Mouse (Mus musculus) midbrain, embryonic 13.5 days (tissue): ENCODE data around the gene Chmp4b. TPM values are rescaled to one million over a fixed set of nuclear protein-coding genes. Genes with fewer than 3 reads are reported as not detected.

Experiments
- ATAC-seq: fragments of 200-750 bp; cut with Nextera tagmentation; 2 replicates; pipeline ENCODE4 v1.8.0; 2017; ENCODE audit warnings: mild to moderate bottlenecking, moderate TSS enrichment, moderate library complexity
- H3K27ac ChIP-seq: fragments of 300-500 bp; sonication (generic); 2 replicates; pipeline ENCODE4 v1.5.1; 2015; ENCODE audit warnings: inconsistent platforms, mild to moderate bottlenecking, moderate library complexity
- H3K27me3 ChIP-seq: fragments of 300-500 bp; sonication (generic); 2 replicates; pipeline ENCODE4 v1.6.1; 2015; ENCODE audit warnings: mild to moderate bottlenecking, inconsistent platforms
- H3K36me3 ChIP-seq: fragments of 300-500 bp; sonication (generic); 2 replicates; pipeline ENCODE4 v1.6.1; 2015; ENCODE audit warnings: mild to moderate bottlenecking, inconsistent platforms
- H3K4me1 ChIP-seq: fragments of 300-500 bp; sonication (generic); replicated peaks from 2 replicates; pipeline ENCODE4 v1.6.1; 2015; ENCODE audit warnings: inconsistent platforms
- H3K4me2 ChIP-seq: fragments of 300-500 bp; sonication (generic); replicated peaks from 2 replicates; pipeline ENCODE4 v1.6.1; 2015; ENCODE audit warnings: moderate library complexity, mild to moderate bottlenecking, inconsistent platforms
- H3K4me3 ChIP-seq: fragments of 300-500 bp; sonication (generic); replicated peaks from 2 replicates; pipeline ENCODE4 v1.5.1; 2015; ENCODE audit warnings: mild to moderate bottlenecking, inconsistent platforms
- H3K9ac ChIP-seq: fragments of 300-500 bp; sonication (generic); replicated peaks from 2 replicates; pipeline ENCODE4 v1.6.1; 2015; ENCODE audit warnings: mild to moderate bottlenecking, inconsistent platforms
- H3K9me3 ChIP-seq: fragments of 300-500 bp; sonication (generic); 2 replicates; pipeline ENCODE4 v1.6.1; 2016; ENCODE audit warnings: mild to moderate bottlenecking, inconsistent platforms
- WGBS: fragments of 180-500 bp; shearing (Covaris S2); methylation state at CpG from one replicate; pipeline ENCODE4 v1.1.7; 2015; 5-methylcytosine and 5-hydroxymethylcytosine counted together
- polyA plus RNA-seq: library from polyadenylated mRNA; unstranded; fragments of >200 nt; fragmentation: Nextera tagmentation; extraction: Ambion mirVana; gene quantifications from 2 replicates; pipeline ENCODE4 v1.2.1, GENCODE M21; 2015

Chmp4b gene
- polyA plus RNA-seq = 22.2 and 27.2 TPM in 2 replicates

GRCm38 (mm10) chr2:154651363-154651762 lies at the start of gene Chmp4b:
TSS of gene Chmp4b (plus strand) at chr2:154651705.
- H3K36me3 ChIP-seq = peaks cover 2% of the 10 kb centered on the region; the same call in 1 of the 2 replicates
- 60% methylated on average over 8 of the region's 8 CpGs for WGBS
- H3K27me3 ChIP-seq = no peaks in the 10 kb centered on the region
- H3K4me1 ChIP-seq = peaks cover 6% of the 10 kb centered on the region; the same call in 1 of the 2 replicates
- ATAC-seq = no peak
- H3K9ac ChIP-seq = no peak within 1 kb of the TSS
- H3K9me3 ChIP-seq = no peaks in the 10 kb centered on the region
- no peak within 1 kb of the TSS for H3K4me3 ChIP-seq
- H3K4me2 ChIP-seq = no peak within 1 kb of the TSS
- H3K27ac ChIP-seq = no peak within 1 kb of the TSS

GRCm38 (mm10) chr2:154603007-154603637 lies 48.4 kb upstream of the Chmp4b start:
- Histone ChIP-seq H3K9ac (peak overlapping the region; percentile 78), H3K9me3 (no peaks in the 10 kb centered on the region), H3K27me3 (0 out of 2 replicates have a peak, but pooled peaks cover 13% of the 10 kb centered on the region), H3K4me2 (peak overlapping the region; percentile 69), H3K4me3 (peak overlapping the region; percentile 66), H3K27ac (0 out of 2 replicates have a peak overlapping the region, but pooled peaks have one; percentile 31), H3K36me3 (no peaks in the 10 kb centered on the region), H3K4me1 (peaks cover 12% of the 10 kb centered on the region)
- 21% methylated on average over 22 of the region's 22 CpGs for WGBS
- no peak; the same call in 1 of the 2 replicates for ATAC-seq

- H3K27me3 ChIP-seq = 0 out of 2 replicates have a peak, but pooled peaks cover 15% of the 10 kb centered on the region
- peak; percentile 100 for ATAC-seq
- H3K9ac ChIP-seq = peak within 1 kb of the TSS; percentile 78
- H3K4me1 ChIP-seq = peaks cover 12% of the 10 kb centered on the region
- 2% methylated on average over 13 of the region's 13 CpGs for WGBS
- 0 out of 2 replicates have a peak within 1 kb of the TSS, but pooled peaks have one; percentile 31 for H3K27ac ChIP-seq
- H3K9me3 ChIP-seq = no peaks in the 10 kb centered on the region
- H3K4me2 ChIP-seq = peak within 1 kb of the TSS; percentile 69
- peak within 1 kb of the TSS; percentile 66 for H3K4me3 ChIP-seq
- H3K36me3 ChIP-seq = no peaks in the 10 kb centered on the region
These were observed 47.8 kb upstream of the Chmp4b start, which contains the start of gene Pxmp4 for GRCm38 (mm10) chr2:154603638-154604153. TSS of gene Pxmp4 (minus strand) at chr2:154603708.

- no peak for ATAC-seq
- WGBS = 46% methylated on average over 7 of the region's 7 CpGs
- H3K27ac ChIP-seq = no peak overlapping the region
These were observed 47.3 kb upstream of the Chmp4b start for GRCm38 (mm10) chr2:154604156-154604555.

GRCm38 (mm10) chr2:154606965-154607364 lies 44.5 kb upstream of the Chmp4b start:
- ATAC-seq = no peak
- no peak overlapping the region for H3K27ac ChIP-seq
- H3K27me3 ChIP-seq = 0 out of 2 replicates have a peak, but pooled peaks cover 20% of the 10 kb centered on the region
- 76% methylated on average over 1 of the region's 1 CpGs for WGBS
- H3K4me1 ChIP-seq = peaks cover 12% of the 10 kb centered on the region
- no peak overlapping the region for H3K9ac ChIP-seq
- H3K9me3 ChIP-seq = no peaks in the 10 kb centered on the region
- H3K4me2 ChIP-seq = no peak overlapping the region
- H3K4me3 ChIP-seq = no peak overlapping the region
- no peaks in the 10 kb centered on the region for H3K36me3 ChIP-seq

More at GRCm38 (mm10) chr2:154604156-154604555, 47.3 kb upstream of the Chmp4b start:
- no peaks in the 10 kb centered on the region for H3K36me3 ChIP-seq
- no peak overlapping the region for H3K9ac ChIP-seq
- peaks cover 12% of the 10 kb centered on the region for H3K4me1 ChIP-seq
- peak overlapping the region; percentile 69 for H3K4me2 ChIP-seq
- H3K27me3 ChIP-seq = 0 out of 2 replicates have a peak, but pooled peaks cover 20% of the 10 kb centered on the region
- H3K9me3 ChIP-seq = no peaks in the 10 kb centered on the region
- peak overlapping the region; percentile 66 for H3K4me3 ChIP-seq

- Histone ChIP-seq H3K4me2 (no peak overlapping the region), H3K9ac (no peak overlapping the region), H3K27ac (no peak overlapping the region), H3K4me1 (peaks cover 13% of the 10 kb centered on the region), H3K4me3 (no peak overlapping the region), H3K27me3 (0 out of 2 replicates have a peak, but pooled peaks cover 20% of the 10 kb centered on the region), H3K9me3 (no peaks in the 10 kb centered on the region), H3K36me3 (no peaks in the 10 kb centered on the region)
- 73% methylated on average over 10 of the region's 10 CpGs for WGBS
- no peak for ATAC-seq
These were observed 42.3 kb upstream of the Chmp4b start for GRCm38 (mm10) chr2:154609050-154609767.

GRCm38 (mm10) chr2:154613118-154614115 lies 38.1 kb upstream of the Chmp4b start, which contains the start of the genes Zfp341 and 4930519P11Rik:
TSS of gene Zfp341 (plus strand) at chr2:154613297.
TSS of gene 4930519P11Rik (minus strand) at chr2:154613437.
- Histone ChIP-seq H3K9me3 (no peaks in the 10 kb centered on the region), H3K9ac (peak within 1 kb of the TSS; percentile 82), H3K27me3 (0 out of 2 replicates have a peak, but pooled peaks cover 6% of the 10 kb centered on the region), H3K27ac (peak within 1 kb of the TSS; percentile 99), H3K4me2 (peak within 1 kb of the TSS; percentile 66), H3K36me3 (peaks cover 3% of the 10 kb centered on the region; the same call in 1 of the 2 replicates), H3K4me1 (peaks cover 25% of the 10 kb centered on the region), H3K4me3 (peak within 1 kb of the TSS; percentile 60)
- peak; percentile 95 for ATAC-seq
- WGBS = 2% methylated on average over 82 of the region's 98 CpGs

GRCm38 (mm10) chr2:154614841-154615576 lies 36.5 kb upstream of the Chmp4b start:
- 0 out of 2 replicates have a peak overlapping the region, but pooled peaks have one; percentile 8 for H3K4me3 ChIP-seq
- peak overlapping the region; percentile 66 for H3K4me2 ChIP-seq
- H3K36me3 ChIP-seq = peaks cover 3% of the 10 kb centered on the region; the same call in 1 of the 2 replicates
- ATAC-seq = no peak
- no peaks in the 10 kb centered on the region for H3K27me3 ChIP-seq
- no peaks in the 10 kb centered on the region for H3K9me3 ChIP-seq
- peak overlapping the region; percentile 99 for H3K27ac ChIP-seq
- 71% methylated on average over 19 of the region's 19 CpGs for WGBS
- 0 out of 2 replicates have a peak overlapping the region, but pooled peaks have one; percentile 36 for H3K9ac ChIP-seq
- peaks cover 25% of the 10 kb centered on the region for H3K4me1 ChIP-seq

GRCm38 (mm10) chr2:154615674-154616073 lies 35.8 kb upstream of the Chmp4b start:
- Histone ChIP-seq H3K9me3 (no peaks in the 10 kb centered on the region), H3K27ac (no peak overlapping the region), H3K4me1 (peaks cover 25% of the 10 kb centered on the region), H3K4me2 (no peak overlapping the region), H3K27me3 (no peaks in the 10 kb centered on the region), H3K9ac (no peak overlapping the region), H3K36me3 (peaks cover 3% of the 10 kb centered on the region; the same call in 1 of the 2 replicates), H3K4me3 (no peak overlapping the region)
- no peak for ATAC-seq
- WGBS = 97% methylated on average over 5 of the region's 5 CpGs

GRCm38 (mm10) chr2:154617061-154617460 lies 34.4 kb upstream of the Chmp4b start:
- Histone ChIP-seq H3K4me1 (peaks cover 25% of the 10 kb centered on the region), H3K36me3 (peaks cover 7% of the 10 kb centered on the region), H3K4me3 (no peak overlapping the region), H3K4me2 (no peak overlapping the region), H3K9ac (no peak overlapping the region), H3K27me3 (no peaks in the 10 kb centered on the region), H3K9me3 (no peaks in the 10 kb centered on the region), H3K27ac (no peak overlapping the region)
- WGBS = 89% methylated on average over 3 of the region's 3 CpGs
- no peak for ATAC-seq
